Mouse (Mus musculus): ENCODE data around the gene Mettl11b.

Gene Mettl11b

DNA sequence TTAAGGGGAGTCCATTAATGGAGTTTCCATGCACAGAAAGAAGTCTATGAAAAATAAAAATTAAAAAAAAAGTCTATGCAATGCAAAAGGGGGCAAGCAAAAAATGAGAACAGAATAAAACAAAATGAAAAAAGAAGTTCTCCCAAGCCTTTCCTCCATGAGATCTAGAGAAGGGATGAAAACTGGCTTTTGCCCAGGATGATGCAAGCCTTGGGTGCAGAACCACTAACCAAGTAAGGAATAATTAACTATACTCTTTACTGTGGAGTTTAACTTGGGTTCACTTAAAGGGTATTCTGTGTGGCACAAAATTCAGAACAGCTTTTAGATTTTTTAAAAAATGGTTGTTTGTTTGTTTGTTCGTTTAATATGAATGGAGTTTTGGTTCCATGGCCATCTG, 62.6 kb downstream of the Mettl11b start:
- TF ChIP-seq GATA4 (IDR thresholded peaks at IDR 0.05; ENCODE audit: insufficient replicate concordance, low read length), result no peak

DNA sequence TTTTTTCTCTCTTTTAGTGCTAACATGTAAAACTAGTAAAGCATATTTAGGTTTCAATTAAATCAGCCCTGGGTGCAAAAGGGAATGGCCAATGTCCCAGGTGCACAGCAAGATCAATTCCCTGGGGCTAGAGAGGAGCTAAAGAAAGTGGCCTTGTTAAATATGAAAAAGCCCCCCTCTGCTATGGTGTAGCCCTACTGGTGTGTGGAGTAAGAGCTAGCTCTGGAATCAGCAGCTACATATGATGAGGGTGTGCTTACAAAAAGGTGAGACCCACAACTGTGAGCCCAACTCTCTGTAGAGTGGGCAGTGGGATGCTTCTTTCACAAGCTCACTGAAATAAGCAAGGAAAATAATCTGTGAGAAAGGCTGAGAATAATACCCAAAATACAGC, 66.5 kb downstream of the Mettl11b start:
- TF ChIP-seq GATA4 (IDR thresholded peaks at IDR 0.05; ENCODE audit: insufficient replicate concordance, low read length), result no peak

GRCm38 (mm10) chr1:163657766-163658534, 67.1 kb downstream of the Mettl11b start:
- no peak for TF ChIP-seq GATA4 (IDR thresholded peaks at IDR 0.05; ENCODE audit: insufficient replicate concordance, low read length)

- no peak for TF ChIP-seq GATA4 (IDR thresholded peaks at IDR 0.05; ENCODE audit: insufficient replicate concordance, low read length)
Observed at GRCm38 (mm10) chr1:163657056-163657455, 68.0 kb downstream of the Mettl11b start.

- TF ChIP-seq GATA4 (IDR thresholded peaks at IDR 0.05; ENCODE audit: insufficient replicate concordance, low read length), result no peak
Observed at GRCm38 (mm10) chr1:163656432-163656831, 68.6 kb downstream of the Mettl11b start.
